ENCODE assay signal across 7 mouse cellular contexts in the genomic region with DNA sequence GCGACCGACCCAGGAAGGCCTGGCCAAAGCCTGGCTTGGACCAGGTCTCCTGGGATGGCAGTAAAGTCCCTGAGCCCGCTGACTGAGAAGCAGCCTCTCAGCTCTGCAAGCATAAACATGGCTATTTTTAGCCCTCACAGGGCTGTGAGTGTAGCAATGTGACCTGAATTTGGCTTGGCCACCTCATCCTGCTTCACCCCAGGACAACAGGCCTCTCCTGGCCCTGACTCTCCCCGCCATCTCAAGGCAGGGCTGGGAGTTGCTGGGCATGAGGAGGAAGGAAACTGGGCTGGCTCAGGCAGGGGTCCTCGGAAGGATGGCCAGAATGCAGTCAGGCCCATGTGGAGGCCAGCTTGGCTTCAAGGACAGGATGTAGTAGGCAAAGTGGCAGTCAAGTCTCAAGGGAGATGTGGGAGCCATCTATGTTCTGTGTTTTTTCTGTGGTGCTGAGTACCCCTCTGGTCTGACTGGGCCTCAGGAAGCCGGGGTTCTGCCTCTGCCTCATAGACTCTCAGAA. TPM values are rescaled to one million over a fixed set of nuclear protein-coding genes. Genes with fewer than 3 reads are reported as not detected.
DNase-seq lines count a peak whose midpoint lies in the region; ATAC-seq and TF ChIP-seq lines count a peak whose summit lies in the region.

No protein-coding gene starts in this region.

- H3K27ac ChIP-seq in CH12.LX (ENCODE audit: insufficient read depth, low read depth), result peak overlapping the region; percentile 100
- no peak overlapping the region for H3K27ac ChIP-seq in embryonic facial prominence, embryonic 14.5 days (replicated peaks; ENCODE audit: low read depth, low read length)
- peak overlapping the region; percentile 45; the same call in 1 of the 2 replicates for H3K27ac ChIP-seq in hindbrain, postnatal 0 days
- peak overlapping the region; percentile 38 for H3K27ac ChIP-seq in lung, embryonic 15.5 days
- H3K27ac ChIP-seq in stomach, embryonic 14.5 days (ENCODE audit: low read length), result 0 out of 2 replicates have a peak overlapping the region, but pooled peaks have one; percentile 21

- H3K4me3 ChIP-seq in CH12.LX (replicated peaks in 1 of 3; ENCODE audit: low read depth in 2 of 3, low read length in 2 of 3, poor library complexity in 1 of 3), result peak overlapping the region in 1 of 3 experiments; percentile 44
- H3K4me3 ChIP-seq in embryonic facial prominence, embryonic 14.5 days (ENCODE audit: low read depth, low read length), result no peak overlapping the region
- H3K4me3 ChIP-seq in hindbrain, postnatal 0 days (ENCODE audit: low read length), result no peak overlapping the region
- H3K4me3 ChIP-seq in lung, embryonic 15.5 days, result no peak overlapping the region
- H3K4me3 ChIP-seq in stomach, embryonic 14.5 days (ENCODE audit: low read depth, low read length), result no peak overlapping the region

- no peak; the same call in 1 of the 2 replicates for TF ChIP-seq RAD21 in CH12.LX (IDR thresholded peaks at IDR 0.05; ENCODE audit: low read depth, low read length)

- dilution Hi-C loops in CH12.LX (cut with MboI; ENCODE audit: extremely low pct_ligation_motif_present, extremely low pct_unique_long_range_greater_than_20kb, low sequenced_read_pairs), result no loop called here

- ATAC-seq in embryonic facial prominence, embryonic 14.5 days (ENCODE audit: low read depth), result no peak
- ATAC-seq in hindbrain, postnatal 0 days, result no peak
- ATAC-seq in lung, embryonic 15.5 days (ENCODE audit: borderline replicate concordance, extremely low read depth, low FRiP score, low TSS enrichment), result no peak; the same call in 1 of the 2 replicates
- no peak for ATAC-seq in stomach, embryonic 14.5 days (ENCODE audit: insufficient number of reproducible peaks, insufficient read depth, low FRiP score, low read depth)

- TF ChIP-seq EP300 in CH12.LX (IDR thresholded peaks at IDR 0.05; ENCODE audit: low read length), result peak; percentile 45

- H3K9ac ChIP-seq in CH12.LX (ENCODE audit: insufficient read depth, low read depth), result peak overlapping the region; percentile 54
- 0 out of 2 replicates have a peak overlapping the region, but pooled peaks have one; percentile 22 for H3K9ac ChIP-seq in embryonic facial prominence, embryonic 14.5 days (ENCODE audit: low read depth, low read length)
- no peak overlapping the region for H3K9ac ChIP-seq in hindbrain, postnatal 0 days (replicated peaks; ENCODE audit: low read length)
- H3K9ac ChIP-seq in lung, embryonic 15.5 days, result no peak overlapping the region
- H3K9ac ChIP-seq in stomach, embryonic 14.5 days (replicated peaks; ENCODE audit: low read depth, low read length), result no peak overlapping the region

- no peak for TF ChIP-seq CTCF in CH12.LX (conservative IDR thresholded peaks at IDR 0.05 in 1 of 2, IDR thresholded peaks at IDR 0.05 in 1 of 2; ENCODE audit: low read depth in 2 of 2, low read length in 2 of 2)
- peak; percentile 24; the same call in 1 of the 2 replicates for TF ChIP-seq CTCF in hindbrain, postnatal 0 days (IDR thresholded peaks at IDR 0.05; ENCODE audit: low read depth)

- peaks cover 63 to 98% of the 10 kb centered on the region in 2 experiments for H3K4me1 ChIP-seq in CH12.LX (ENCODE audit: control insufficient read depth in 1 of 2, insufficient read depth in 2 of 2)
- H3K4me1 ChIP-seq in embryonic facial prominence, embryonic 14.5 days (ENCODE audit: control insufficient read depth, insufficient read depth, low read length), result peaks cover 32% of the 10 kb centered on the region
- H3K4me1 ChIP-seq in hindbrain, postnatal 0 days (ENCODE audit: insufficient read depth, low read length), result peaks cover 49% of the 10 kb centered on the region
- peaks cover 61% of the 10 kb centered on the region for H3K4me1 ChIP-seq in lung, embryonic 15.5 days
- peaks cover 55% of the 10 kb centered on the region for H3K4me1 ChIP-seq in stomach, embryonic 14.5 days (ENCODE audit: control insufficient read depth, insufficient read depth, low read length)

- WGBS in embryonic facial prominence, embryonic 14.5 days, result 54% methylated on average over 6 of the region's 6 CpGs
- WGBS in hindbrain, postnatal 0 days, result 56% methylated on average over 6 of the region's 6 CpGs
- 48% methylated on average over 6 of the region's 6 CpGs for WGBS in lung, embryonic 15.5 days
- 62% methylated on average over 6 of the region's 6 CpGs for WGBS in stomach, embryonic 14.5 days

- peaks cover 0 to 9% of the 10 kb centered on the region in 2 experiments for H3K36me3 ChIP-seq in CH12.LX (replicated peaks in 1 of 2; ENCODE audit: control insufficient read depth in 1 of 2, insufficient read depth in 1 of 2, low read length in 1 of 2)
- no peaks in the 10 kb centered on the region for H3K36me3 ChIP-seq in embryonic facial prominence, embryonic 14.5 days (ENCODE audit: control insufficient read depth, insufficient read depth, low read length)
- no peaks in the 10 kb centered on the region for H3K36me3 ChIP-seq in hindbrain, postnatal 0 days (ENCODE audit: insufficient read depth, low read length)
- H3K36me3 ChIP-seq in lung, embryonic 15.5 days, result no peaks in the 10 kb centered on the region
- H3K36me3 ChIP-seq in stomach, embryonic 14.5 days (ENCODE audit: control insufficient read depth, insufficient read depth, low read length), result no peaks in the 10 kb centered on the region

- in situ Hi-C loops in CH12.LX (cut with MboI; ENCODE audit: low pct_ligation_motif_present, low pct_unique_long_range_greater_than_20kb, low sequenced_read_pairs), result no loop called here

- DNase-seq in 3T3-L1 (ENCODE audit: low read depth, low spot score) (peak; percentile 66), CH12.LX (ENCODE audit: extremely low read depth) (peak; percentile 79)
- DNase-seq in embryonic facial prominence, embryonic 14.5 days (ENCODE audit: low spot score), result no peak
- no peak for DNase-seq in hindbrain, postnatal 0 days (ENCODE audit: low spot score)
- no peak for DNase-seq in embryo, embryonic 10 days (ENCODE audit: low spot score)

- no peaks in the 10 kb centered on the region for H3K27me3 ChIP-seq in CH12.LX (replicated peaks)
- no peaks in the 10 kb centered on the region for H3K27me3 ChIP-seq in embryonic facial prominence, embryonic 14.5 days (replicated peaks; ENCODE audit: control insufficient read depth, insufficient read depth, low read length)
- H3K27me3 ChIP-seq in hindbrain, postnatal 0 days (ENCODE audit: insufficient read depth, low read length), result no peaks in the 10 kb centered on the region
- no peaks in the 10 kb centered on the region for H3K27me3 ChIP-seq in lung, embryonic 15.5 days
- no peaks in the 10 kb centered on the region for H3K27me3 ChIP-seq in stomach, embryonic 14.5 days (ENCODE audit: control insufficient read depth, insufficient read depth, low read length)

- H3K79me2 ChIP-seq in CH12.LX (replicated peaks; ENCODE audit: control insufficient read depth, extremely low read depth, insufficient read depth, poor library complexity, severe bottlenecking), result peaks cover 43% of the 10 kb centered on the region

- no peaks in the 10 kb centered on the region for H3K9me3 ChIP-seq in CH12.LX (replicated peaks; ENCODE audit: low read length)
- no peaks in the 10 kb centered on the region for H3K9me3 ChIP-seq in embryonic facial prominence, embryonic 14.5 days (ENCODE audit: control insufficient read depth, low read length)
- H3K9me3 ChIP-seq in hindbrain, postnatal 0 days (ENCODE audit: low read length), result no peaks in the 10 kb centered on the region
- H3K9me3 ChIP-seq in lung, embryonic 15.5 days, result no peaks in the 10 kb centered on the region
- H3K9me3 ChIP-seq in stomach, embryonic 14.5 days (ENCODE audit: control insufficient read depth, low read depth, low read length), result no peaks in the 10 kb centered on the region

- peak overlapping the region; percentile 80 for H3K4me2 ChIP-seq in CH12.LX (ENCODE audit: insufficient read depth, low read depth, poor library complexity, severe bottlenecking)
- no peak overlapping the region for H3K4me2 ChIP-seq in embryonic facial prominence, embryonic 14.5 days (ENCODE audit: low read depth, low read length)
- no peak overlapping the region for H3K4me2 ChIP-seq in hindbrain, postnatal 0 days (ENCODE audit: low read depth, low read length)
- H3K4me2 ChIP-seq in lung, embryonic 15.5 days, result no peak overlapping the region
- H3K4me2 ChIP-seq in stomach, embryonic 14.5 days (replicated peaks; ENCODE audit: low read depth, low read length), result no peak overlapping the region

- no peak; the same call in 1 of the 2 replicates for TF ChIP-seq POLR2A in CH12.LX (IDR thresholded peaks at IDR 0.05; ENCODE audit: low read depth, low read length)

TF ChIP-seq in CH12.LX, 34 proteins besides CTCF, POLR2A, EP300 and RAD21 (continues in another document):
- peak; percentile 97 for TF ChIP-seq MEF2A (IDR thresholded peaks at IDR 0.05; ENCODE audit: borderline replicate concordance, low read depth, low read length)
- no peak for TF ChIP-seq ZC3H11A (IDR thresholded peaks at IDR 0.05; ENCODE audit: low read depth, low read length)
- TF ChIP-seq MXI1 (IDR thresholded peaks at IDR 0.05; ENCODE audit: low read depth, low read length), result peak; percentile 15; the same call in 1 of the 2 replicates
- peak; percentile 54; the same call in 1 of the 2 replicates for TF ChIP-seq RCOR1 (conservative IDR thresholded peaks at IDR 0.05; ENCODE audit: low read depth, low read length)
- no peak for TF ChIP-seq CHD1 (IDR thresholded peaks at IDR 0.05; ENCODE audit: low read depth, low read length)
- peak; percentile 20 for TF ChIP-seq BHLHE40 (IDR thresholded peaks at IDR 0.05; ENCODE audit: low read depth, low read length)
- peak; percentile 60 for TF ChIP-seq ZNF384 (IDR thresholded peaks at IDR 0.05; ENCODE audit: low read depth, low read length)
- peak; percentile 27; the same call in 1 of the 2 replicates for TF ChIP-seq SIN3A (IDR thresholded peaks at IDR 0.05; ENCODE audit: low read length)
- 0 out of 2 replicates have a peak, but pooled peaks have one; percentile 44 for TF ChIP-seq ELF1 (IDR thresholded peaks at IDR 0.05; ENCODE audit: low read depth, low read length)
- TF ChIP-seq GABPA (IDR thresholded peaks at IDR 0.05; ENCODE audit: insufficient replicate concordance, low read depth, low read length), result no peak
- peak; percentile 61; the same call in 1 of the 2 replicates for TF ChIP-seq IRF4 (IDR thresholded peaks at IDR 0.05; ENCODE audit: low read depth, low read length)
- TF ChIP-seq SMC3 (IDR thresholded peaks at IDR 0.05; ENCODE audit: low read depth, low read length), result no peak; the same call in 1 of the 2 replicates

RNA-seq across cellular contexts. Expression of gene Zmiz1, which starts 29.2 kb away (rescaled TPM):
- total RNA-seq in CH12.LX (2012; rRNA removed) (9.6 and 11.1 TPM in 2 replicates), CH12.LX (2014; rRNA removed) (2.0 and 3.7 TPM in 2 replicates)
- 31.9 and 45.8 TPM in 2 replicates for polyA plus RNA-seq in CH12.LX (2012; ENCODE audit: insufficient read length, low read depth)
- 31.3 and 36.6 TPM in 2 replicates for polyA plus RNA-seq in embryonic facial prominence, embryonic 14.5 days (2014; fragmentation: Nextera tagmentation; extraction: Ambion mirVana)
- 129 and 135 TPM in 2 replicates for total RNA-seq in hindbrain, postnatal 0 days (2014; rRNA removed)
- 41.9 and 50.6 TPM in 2 replicates for polyA plus RNA-seq in hindbrain, postnatal 0 days (2015; fragmentation: Nextera tagmentation; extraction: Ambion mirVana)
- 19.8 and 23.8 TPM in 2 replicates for polyA plus RNA-seq in lung, embryonic 15.5 days (2015; fragmentation: Nextera tagmentation; extraction: Ambion mirVana)
- 43.9 and 45.3 TPM in 2 replicates for polyA plus RNA-seq in stomach, embryonic 14.5 days (2014; fragmentation: Nextera tagmentation; extraction: Ambion mirVana)

Comparison
In these comparisons a context has a peak if more than half of its experiments do, and no peak if none do; other contexts are left out.
1. DNase-seq: peak in 3T3-L1 (single experiment) and CH12.LX (single experiment); none in embryonic facial prominence, embryonic 14.5 days (single experiment), hindbrain, postnatal 0 days (single experiment) and embryo, embryonic 10 days (single experiment).
2. H3K9ac ChIP-seq: peak in CH12.LX (single experiment) and embryonic facial prominence, embryonic 14.5 days (single experiment); none in hindbrain, postnatal 0 days (single experiment), lung, embryonic 15.5 days (single experiment) and stomach, embryonic 14.5 days (single experiment).